Mouse (Mus musculus) intestine, postnatal 0 days (tissue): ENCODE measurements around the gene Olfr1359. TPM values are rescaled to one million over a fixed set of nuclear protein-coding genes. Genes with fewer than 3 reads are reported as not detected.
"Not testable (repeated sequence)": the region's sequence is repeated elsewhere in the genome, so short reads cannot be mapped to it uniquely, and the experiment has no call there.

ENCODE experiments used
- ATAC-seq: fragments of 200-750 bp; cut with Nextera tagmentation; 2 replicates; pipeline ENCODE4 v1.8.0; 2017; ENCODE audit warnings: mild to moderate bottlenecking, moderate TSS enrichment, moderate library complexity
- H3K27ac ChIP-seq: fragments of 300-500 bp; sonication (generic); 2 replicates; pipeline ENCODE4 v1.5.1; 2014; ENCODE audit warnings: mild to moderate bottlenecking, low read depth, low read length, moderate library complexity
- H3K27me3 ChIP-seq: fragments of 300-500 bp; sonication (generic); replicated peaks from 2 replicates; pipeline ENCODE4 v1.6.1; 2014; ENCODE audit warnings: low read length, mixed read lengths; ENCODE audit not compliant: control insufficient read depth, insufficient read depth
- H3K36me3 ChIP-seq: fragments of 300-500 bp; sonication (generic); 2 replicates; pipeline ENCODE4 v1.6.1; 2014; ENCODE audit warnings: mild to moderate bottlenecking, moderate library complexity; ENCODE audit not compliant: control insufficient read depth, insufficient read depth
- H3K4me1 ChIP-seq: fragments of 300-500 bp; sonication (generic); replicated peaks from 2 replicates; pipeline ENCODE4 v1.6.1; 2014; ENCODE audit warnings: antibody characterized with exemption, low read length, mixed read lengths; ENCODE audit not compliant: control insufficient read depth, insufficient read depth
- H3K4me2 ChIP-seq: fragments of 300-500 bp; sonication (generic); replicated peaks from 2 replicates; pipeline ENCODE4 v1.6.1; 2014; ENCODE audit warnings: low read depth, mild to moderate bottlenecking, moderate library complexity
- H3K4me3 ChIP-seq: fragments of 300-500 bp; sonication (generic); 2 replicates; pipeline ENCODE4 v1.5.1; 2014; ENCODE audit warnings: low read depth, low read length
- H3K9ac ChIP-seq: fragments of 300-500 bp; sonication (generic); 2 replicates; pipeline ENCODE4 v1.6.1; 2014; ENCODE audit warnings: mild to moderate bottlenecking, low read depth, low read length
- H3K9me3 ChIP-seq: fragments of 300-500 bp; sonication (generic); 2 replicates; pipeline ENCODE4 v1.6.1; 2016; ENCODE audit warnings: mixed run types; ENCODE audit not compliant: control insufficient read depth
- CTCF ChIP-seq: sonication (generic); IDR thresholded peaks from 2 replicates; pipeline ENCODE4 v1.5.1; 2016; ENCODE audit warnings: low read depth, mild to moderate bottlenecking, control low read depth, antibody characterized with exemption, moderate library complexity
- WGBS: fragments of 180-500 bp; shearing (Covaris S2); extraction: QIAGEN DNeasy Blood & Tissue Kit; methylation state at CpG from one replicate; pipeline ENCODE4 v1.1.7; 2014; 5-methylcytosine and 5-hydroxymethylcytosine counted together
- microRNA-seq: library from miRNA; unstranded; fragments of <30 nt; microRNA quantifications from one replicate; pipeline ENCODE4, GENCODE M21; 2016
- polyA plus RNA-seq: library from polyadenylated mRNA; unstranded; fragments of >200 nt; fragmentation: Nextera tagmentation; extraction: Ambion mirVana; gene quantifications from 2 replicates; pipeline ENCODE4 v1.2.1, GENCODE M21; 2015

Olfr1359 gene
- polyA plus RNA-seq, 1 experiment from 2014 or later: not detected

DNA sequence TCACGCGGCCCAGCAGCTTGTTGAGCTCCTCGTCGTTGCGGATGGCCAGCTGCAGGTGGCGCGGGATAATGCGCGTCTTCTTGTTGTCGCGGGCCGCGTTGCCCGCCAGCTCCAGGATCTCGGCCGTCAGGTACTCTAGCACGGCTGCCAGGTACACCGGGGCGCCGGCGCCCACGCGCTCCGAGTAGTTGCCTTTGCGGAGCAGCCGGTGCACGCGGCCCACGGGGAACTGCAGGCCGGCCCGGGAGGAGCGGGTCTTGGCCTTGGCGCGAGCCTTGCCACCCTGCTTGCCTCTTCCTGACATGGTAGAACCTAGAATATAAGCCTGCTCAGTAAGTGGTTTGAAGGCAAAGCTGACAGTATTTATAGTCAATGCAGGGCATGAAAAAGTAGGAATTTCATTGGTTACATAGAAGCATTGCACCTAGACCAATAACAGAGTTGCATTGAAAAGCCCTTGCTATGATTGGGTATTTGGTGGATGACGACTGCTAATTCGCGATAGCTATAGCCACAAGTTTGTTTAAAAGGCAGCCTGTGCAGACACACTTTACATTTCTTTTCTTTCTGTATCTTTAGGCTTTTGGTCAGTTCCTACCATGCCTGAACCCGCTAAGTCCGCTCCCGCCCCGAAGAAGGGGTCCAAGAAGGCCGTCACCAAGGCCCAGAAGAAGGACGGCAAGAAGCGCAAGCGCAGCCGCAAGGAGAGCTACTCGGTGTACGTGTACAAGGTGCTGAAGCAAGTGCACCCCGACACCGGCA is 55.8 kb downstream of the Olfr1359 start, which contains the start of the genes Hist1h2ak and Hist1h2bn:
TSS of gene Hist1h2ak (minus strand) at position 304 of the 762 bp plus-strand sequence.
TSS of gene Hist1h2bn (plus strand) at position 600 of the 762 bp plus-strand sequence.
- not testable (repeated sequence) for H3K4me1 ChIP-seq, H3K27me3 ChIP-seq, H3K9me3 ChIP-seq, H3K36me3 ChIP-seq
- peak; percentile 54 for TF ChIP-seq CTCF
- WGBS: under 1% methylated on average over 37 of the region's 50 CpGs
- Histone ChIP-seq H3K4me2 (peak within 1 kb of the TSS; percentile 75), H3K27ac (peak within 1 kb of the TSS; percentile 74), H3K9ac (0 out of 2 replicates have a peak within 1 kb of the TSS, but pooled peaks have one; percentile 5), H3K4me3 (peak within 1 kb of the TSS; percentile 42)
- peak; percentile 94 for ATAC-seq

DNA sequence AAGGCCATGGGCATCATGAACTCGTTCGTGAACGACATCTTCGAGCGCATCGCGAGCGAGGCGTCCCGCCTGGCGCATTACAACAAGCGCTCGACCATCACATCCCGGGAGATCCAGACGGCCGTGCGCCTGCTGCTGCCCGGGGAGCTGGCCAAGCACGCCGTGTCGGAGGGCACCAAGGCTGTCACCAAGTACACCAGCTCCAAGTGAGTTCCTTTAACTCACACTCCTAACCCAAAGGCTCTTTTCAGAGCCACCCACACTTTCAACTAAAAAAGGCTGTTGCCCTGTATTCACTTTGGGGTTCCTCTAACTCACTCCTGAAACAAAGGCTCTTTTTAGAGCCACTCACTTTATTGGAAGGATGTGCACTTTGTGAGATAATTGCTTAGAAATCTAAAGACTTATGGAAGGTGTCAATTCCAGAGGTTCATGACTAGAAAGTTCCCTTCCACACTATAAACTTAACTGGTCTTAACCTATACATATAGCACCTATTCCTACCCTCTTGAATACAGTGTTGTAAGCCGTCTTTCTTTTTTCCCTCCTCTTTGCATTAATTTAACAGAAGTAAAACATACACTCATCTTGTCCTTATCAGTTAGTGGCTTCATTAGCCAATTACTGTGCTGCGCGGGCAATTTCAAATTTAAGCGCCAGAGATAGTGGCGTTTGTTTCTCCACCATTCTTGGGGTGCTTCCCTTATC is 56.5 kb downstream of the Olfr1359 start:
- not testable (repeated sequence) for H3K36me3 ChIP-seq, H3K27me3 ChIP-seq, H3K4me1 ChIP-seq, H3K9me3 ChIP-seq, ATAC-seq
- H3K9ac ChIP-seq: 0 out of 2 replicates have a peak overlapping the region, but pooled peaks have one; percentile 5
- peak overlapping the region; percentile 42 for H3K4me3 ChIP-seq
- H3K27ac ChIP-seq: peak overlapping the region; percentile 54; the same call in 1 of the 2 replicates
- under 1% methylated on average over 24 of the region's 26 CpGs for whole genome bisulfite sequencing
- H3K4me2 ChIP-seq: peak overlapping the region; percentile 75

- Histone ChIP-seq H3K4me1 (no peaks in the 10 kb centered on the region; the same call in 1 of the 2 replicates), H3K9me3 (no peaks in the 10 kb centered on the region), H3K4me3 (no peak overlapping the region), H3K4me2 (no peak overlapping the region), H3K27ac (no peak overlapping the region), H3K36me3 (no peaks in the 10 kb centered on the region), H3K9ac (no peak overlapping the region), H3K27me3 (no peaks in the 10 kb centered on the region)
- 67% methylated on average over 1 of the region's 1 CpGs for WGBS
- ATAC-seq: no peak
- TF ChIP-seq CTCF: no peak
Observed at GRCm38 (mm10) chr13:21755707-21756106, 57.8 kb downstream of the Olfr1359 start.

Small RNA genes within 50 kb of the gene (microRNA-seq; reads per million reads assigned to microRNA genes)
- gene Gm44357: not detected
- gene Gm44367: not detected
- not detected for gene Gm44454

Other genes with a start within 250 kb of the Olfr1359 start
- gene Zscan26, start 244.4 kb upstream of the Olfr1359 start, polyA plus RNA-seq: 11.4 and 14.7 TPM in 2 replicates
- 2.1 and 2.7 TPM in 2 replicates for gene Nkapl, start 229.6 kb upstream of the Olfr1359 start, polyA plus RNA-seq
- 1.4 and 2.3 TPM in 2 replicates for gene Zkscan4, start 219.2 kb upstream of the Olfr1359 start, polyA plus RNA-seq
- not detected in 2 replicates for gene Gm10065, start 218.7 kb upstream of the Olfr1359 start, polyA plus RNA-seq
- 0.12 and 0.30 TPM in 2 replicates for gene AK157302, start 202.9 kb upstream of the Olfr1359 start, polyA plus RNA-seq
- 14.1 and 19.3 TPM in 2 replicates for gene Gm11273, start 196.7 kb upstream of the Olfr1359 start, polyA plus RNA-seq
- gene Zkscan8, start 167.0 kb upstream of the Olfr1359 start, polyA plus RNA-seq: 1.6 and 2.0 TPM in 2 replicates
- 0.14 TPM in 1 of 2 replicates, not detected in the other for gene Olfr1366, start 155.3 kb upstream of the Olfr1359 start, polyA plus RNA-seq
- not detected in 2 replicates for gene Olfr1535, start 138.2 kb upstream of the Olfr1359 start, polyA plus RNA-seq
- not detected in 2 replicates for gene Olfr1364, start 116.4 kb upstream of the Olfr1359 start, polyA plus RNA-seq
- not detected in 2 replicates for gene Olfr1362, start 84.1 kb upstream of the Olfr1359 start, polyA plus RNA-seq
- 0.04 TPM in 1 of 2 replicates, not detected in the other for gene Olfr11, start 55.6 kb upstream of the Olfr1359 start, polyA plus RNA-seq
- not detected in 2 replicates for gene Olfr1361, start 34.7 kb upstream of the Olfr1359 start, polyA plus RNA-seq
- not detected in 2 replicates for gene Olfr1360, start 20.7 kb upstream of the Olfr1359 start, polyA plus RNA-seq
- gene Hist1h2bl, start 18.0 kb downstream of the Olfr1359 start, polyA plus RNA-seq: 1.9 TPM in 1 of 2 replicates, not detected in the other
- 6.1 and 12.0 TPM in 2 replicates for gene Hist1h2ai, start 18.3 kb downstream of the Olfr1359 start, polyA plus RNA-seq
- gene Hist1h3h, start 19.5 kb downstream of the Olfr1359 start, polyA plus RNA-seq: 2.4 and 2.9 TPM in 2 replicates
- gene Hist1h2bm, start 23.9 kb downstream of the Olfr1359 start, polyA plus RNA-seq: 0.51 and 0.76 TPM in 2 replicates
- gene Hist1h4j, start 37.0 kb downstream of the Olfr1359 start, polyA plus RNA-seq: 0.40 and 0.42 TPM in 2 replicates
- 1.4 and 2.1 TPM in 2 replicates for gene Hist1h4k, start 52.4 kb downstream of the Olfr1359 start, polyA plus RNA-seq
- 5.0 and 9.5 TPM in 2 replicates for gene Hist1h2ak, start 55.7 kb downstream of the Olfr1359 start, polyA plus RNA-seq
- gene Hist1h2bn, start 56.0 kb downstream of the Olfr1359 start, polyA plus RNA-seq: 1.1 TPM in 2 replicates
- 7.3 and 8.1 TPM in 2 replicates for gene Hist1h1b, start 82.5 kb downstream of the Olfr1359 start, polyA plus RNA-seq
- gene Hist1h3i, start 85.3 kb downstream of the Olfr1359 start, polyA plus RNA-seq: 34.1 and 39.6 TPM in 2 replicates
- gene Hist1h2an, start 89.1 kb downstream of the Olfr1359 start, polyA plus RNA-seq: 1.5 and 3.2 TPM in 2 replicates
- gene Hist1h2bp, start 89.3 kb downstream of the Olfr1359 start, polyA plus RNA-seq: 0.41 and 1.5 TPM in 2 replicates
- 7.8 and 9.8 TPM in 2 replicates for gene Hist1h2bq, start 112.1 kb downstream of the Olfr1359 start, polyA plus RNA-seq
- not detected in 2 replicates for gene Hist1h2ao, start 112.4 kb downstream of the Olfr1359 start, polyA plus RNA-seq
- not detected in 2 replicates for gene Hist1h4m, start 113.6 kb downstream of the Olfr1359 start, polyA plus RNA-seq
- gene Hist1h4n, start 134.1 kb downstream of the Olfr1359 start, polyA plus RNA-seq: 2.1 and 5.3 TPM in 2 replicates
- gene Hist1h2ap, start 135.4 kb downstream of the Olfr1359 start, polyA plus RNA-seq: 1,504 and 1,780 TPM in 2 replicates
- 7.8 and 10.0 TPM in 2 replicates for gene Hist1h2br, start 135.6 kb downstream of the Olfr1359 start, polyA plus RNA-seq
- gene Zfp184, start 247.0 kb downstream of the Olfr1359 start, polyA plus RNA-seq: 1.2 TPM in 2 replicates